Mouse (Mus musculus): Measurements from ENCODE around the gene Ugt2b38. TPM values are rescaled to one million over a fixed set of nuclear protein-coding genes. Genes with fewer than 3 reads are reported as not detected.
"Not testable (repeated sequence)": the region's sequence is repeated elsewhere in the genome, so short reads cannot be mapped to it uniquely, and the experiment has no call there.

The Ugt2b38 gene
- polyA plus RNA-seq (2015; fragmentation: Nextera tagmentation; extraction: Ambion mirVana): not detected in 2 replicates

DNA sequence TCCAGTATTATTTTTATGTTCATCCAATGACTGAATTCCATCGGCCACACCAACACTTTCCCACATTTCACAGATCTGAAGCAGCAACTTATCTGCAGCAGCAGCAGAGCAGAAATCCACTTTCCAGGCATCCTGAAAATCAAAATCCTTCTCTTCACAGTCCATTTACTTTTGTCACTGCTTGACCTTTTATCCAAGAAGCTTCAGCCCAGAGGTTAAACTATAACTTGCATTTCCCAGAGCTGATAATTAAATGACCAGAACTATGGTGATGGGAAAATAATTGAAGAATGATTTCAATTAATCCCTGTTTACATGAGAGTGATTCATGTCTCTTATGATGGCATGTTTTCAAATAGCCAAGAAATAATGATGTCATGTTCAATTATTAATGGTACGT, at the start of gene Ugt2b38:
TSS of gene Ugt2b38 (minus strand) at position 163 of the 400 bp plus-strand sequence.
- not testable (repeated sequence) for H3K9ac ChIP-seq; H3K27ac ChIP-seq; H3K4me2 ChIP-seq; H3K4me3 ChIP-seq; H3K27me3 ChIP-seq; H3K4me1 ChIP-seq; ATAC-seq (ENCODE audit: borderline replicate concordance, extremely low read depth, low FRiP score, low TSS enrichment); H3K36me3 ChIP-seq; H3K9me3 ChIP-seq
- 86% methylated on average over 2 of the region's 2 CpGs for WGBS

DNA sequence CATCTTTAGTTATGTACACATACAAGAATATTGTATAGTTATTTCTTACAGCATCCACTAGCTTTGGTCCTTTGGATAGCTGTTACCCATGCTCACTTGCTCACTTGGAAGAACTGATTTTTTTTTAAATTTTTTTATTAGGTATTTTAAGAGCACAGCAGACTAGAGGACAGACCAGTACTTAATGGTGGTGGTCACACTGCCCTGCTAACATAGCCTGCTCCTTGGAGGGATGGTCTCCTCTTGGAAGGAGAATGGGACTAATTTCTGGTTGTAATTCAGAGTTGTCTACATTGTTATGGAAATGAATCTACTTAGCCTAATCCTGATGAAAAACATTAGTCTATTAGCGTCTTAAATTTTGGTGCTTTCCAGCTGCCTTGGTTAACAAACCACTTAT, 34.8 kb upstream of the Ugt2b38 start:
- Histone ChIP-seq H3K9ac (no peak overlapping the region), H3K4me1 (no peaks in the 10 kb centered on the region), H3K36me3 (no peaks in the 10 kb centered on the region), H3K4me3 (no peak overlapping the region), H3K27ac (no peak overlapping the region), H3K9me3 (no peaks in the 10 kb centered on the region), H3K27me3 (no peaks in the 10 kb centered on the region), H3K4me2 (no peak overlapping the region)
- no peak for ATAC-seq (ENCODE audit: borderline replicate concordance, extremely low read depth, low FRiP score, low TSS enrichment)
- 57% methylated on average over 1 of the region's 1 CpGs for whole genome bisulfite sequencing

DNA sequence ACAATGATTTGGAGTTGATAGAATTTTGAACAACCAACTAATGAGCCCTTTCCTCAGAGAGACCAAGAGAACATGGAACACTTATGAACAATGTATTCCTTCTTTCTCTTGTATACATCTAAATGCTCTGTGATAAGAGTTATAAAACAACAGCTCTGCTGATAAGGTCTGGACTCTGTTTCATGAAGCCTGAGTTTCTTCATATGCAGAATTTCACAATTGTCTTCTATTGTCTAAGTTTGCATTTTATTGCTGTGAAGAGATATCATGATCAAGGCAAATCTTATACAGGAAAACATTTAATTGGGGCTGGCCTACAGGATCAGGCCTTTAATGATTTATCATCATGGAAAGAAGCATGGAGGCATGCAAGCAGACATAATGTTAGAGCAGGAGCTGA, 33.7 kb upstream of the Ugt2b38 start:
- H3K4me1 ChIP-seq: no peaks in the 10 kb centered on the region
- H3K4me3 ChIP-seq: no peak overlapping the region
- H3K27me3 ChIP-seq: no peaks in the 10 kb centered on the region
- H3K9me3 ChIP-seq: no peaks in the 10 kb centered on the region
- no peak overlapping the region for H3K27ac ChIP-seq
- H3K4me2 ChIP-seq: no peak overlapping the region
- no peak overlapping the region for H3K9ac ChIP-seq
- ATAC-seq (ENCODE audit: borderline replicate concordance, extremely low read depth, low FRiP score, low TSS enrichment): no peak
- no peaks in the 10 kb centered on the region for H3K36me3 ChIP-seq

DNA sequence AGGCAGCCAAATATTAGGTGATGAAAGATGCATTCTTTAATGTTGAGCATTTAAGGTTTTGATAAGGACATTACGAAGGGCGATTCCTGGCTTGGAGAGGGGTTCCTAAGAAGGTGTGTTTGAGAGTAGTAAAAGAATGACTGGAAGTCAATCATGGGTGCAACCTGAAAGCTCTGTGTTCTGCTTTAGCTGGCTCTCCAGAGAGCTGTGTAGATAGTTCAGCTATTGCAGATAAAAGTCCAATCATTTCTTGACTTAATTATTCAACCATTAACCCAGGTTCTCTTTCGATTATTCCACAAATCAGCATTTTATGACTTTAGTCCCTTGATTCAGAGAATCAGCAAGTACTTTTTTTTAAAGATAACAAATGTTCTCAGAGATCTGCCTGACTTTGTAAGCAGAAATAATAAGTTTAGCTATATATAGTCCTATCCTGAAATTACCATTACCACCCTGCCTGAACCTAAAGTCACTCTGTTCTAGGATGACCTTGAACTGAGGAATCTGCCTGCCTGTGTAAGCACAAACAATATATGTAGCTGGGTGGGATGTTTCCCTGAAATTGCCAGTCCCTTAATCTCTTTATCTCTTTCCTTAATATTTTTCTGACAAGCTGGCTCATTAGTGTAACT, 32.3 kb upstream of the Ugt2b38 start:
- Histone ChIP-seq H3K27me3 (no peaks in the 10 kb centered on the region), H3K36me3 (no peaks in the 10 kb centered on the region), H3K4me2 (no peak overlapping the region), H3K27ac (no peak overlapping the region), H3K4me3 (no peak overlapping the region), H3K9me3 (no peaks in the 10 kb centered on the region), H3K4me1 (no peaks in the 10 kb centered on the region), H3K9ac (no peak overlapping the region)
- 82% methylated on average over 3 of the region's 3 CpGs for WGBS
- ATAC-seq (ENCODE audit: borderline replicate concordance, extremely low read depth, low FRiP score, low TSS enrichment): no peak

DNA sequence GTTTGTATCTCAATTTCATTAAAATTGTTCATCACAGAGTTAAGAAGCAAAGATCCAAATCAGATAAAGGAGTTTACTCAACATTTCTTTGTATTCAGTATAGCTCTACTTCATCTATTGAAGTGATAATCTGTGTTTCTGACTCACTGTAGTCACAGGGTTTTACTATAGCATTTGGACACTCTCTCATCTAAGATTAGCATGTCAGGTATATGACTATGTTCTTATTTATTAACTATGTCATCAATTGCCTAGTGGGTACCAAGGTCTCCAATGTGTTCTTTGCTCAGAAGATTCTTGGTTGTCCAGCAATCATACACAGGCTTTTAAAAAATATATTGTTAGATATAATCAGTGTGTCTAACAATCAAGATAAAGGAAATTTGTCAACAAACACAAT, 31.5 kb upstream of the Ugt2b38 start:
- Histone ChIP-seq H3K9ac (no peak overlapping the region), H3K4me3 (no peak overlapping the region), H3K9me3 (no peaks in the 10 kb centered on the region), H3K27me3 (no peaks in the 10 kb centered on the region), H3K4me2 (no peak overlapping the region), H3K27ac (no peak overlapping the region), H3K36me3 (no peaks in the 10 kb centered on the region), H3K4me1 (no peaks in the 10 kb centered on the region)
- ATAC-seq (ENCODE audit: borderline replicate concordance, extremely low read depth, low FRiP score, low TSS enrichment): no peak

DNA sequence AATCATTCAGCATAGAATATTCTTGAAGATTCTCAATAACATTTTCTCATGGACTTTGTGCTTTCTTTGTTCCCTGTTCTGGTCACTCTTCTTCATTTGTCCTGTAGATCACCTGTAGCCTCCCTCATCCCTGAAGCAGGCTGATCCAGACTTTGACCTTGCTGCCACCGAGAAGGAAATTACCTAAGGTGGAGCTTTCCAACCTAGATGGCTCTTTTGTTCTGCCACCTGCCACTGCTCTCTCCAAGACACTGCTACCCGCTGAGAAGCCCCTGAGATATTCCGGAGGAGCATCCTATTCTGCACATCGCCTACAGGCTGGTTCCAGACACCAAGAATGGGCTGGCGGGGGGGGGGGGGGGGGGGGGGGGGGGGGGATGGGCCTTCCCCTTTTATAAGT, 28.5 kb upstream of the Ugt2b38 start:
- H3K27me3 ChIP-seq; H3K4me2 ChIP-seq; H3K36me3 ChIP-seq; H3K4me1 ChIP-seq; H3K4me3 ChIP-seq; H3K9me3 ChIP-seq; H3K9ac ChIP-seq; H3K27ac ChIP-seq; ATAC-seq (ENCODE audit: borderline replicate concordance, extremely low read depth, low FRiP score, low TSS enrichment): not testable (repeated sequence)
- WGBS: 77% methylated on average over 2 of the region's 5 CpGs

DNA sequence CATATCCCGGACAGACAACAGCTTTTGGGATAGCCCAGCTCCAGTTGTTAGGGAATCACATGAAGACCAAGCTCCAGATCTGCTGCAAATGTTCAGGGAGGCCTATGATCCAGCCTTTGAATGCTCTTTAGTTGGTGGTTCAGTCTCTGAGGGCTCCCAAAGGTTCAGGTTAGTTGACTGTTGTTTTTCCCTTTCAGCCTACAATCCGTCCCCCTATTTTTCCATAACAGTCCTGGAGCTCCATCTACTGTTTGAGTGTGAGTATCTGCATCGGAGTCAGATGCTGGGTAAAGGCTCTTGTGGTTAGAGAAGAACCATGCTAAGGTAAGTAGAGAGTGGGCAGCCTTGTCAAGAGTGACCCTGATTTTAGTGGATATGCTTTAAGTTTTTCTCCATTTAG, 12.3 kb upstream of the Ugt2b38 start:
- no peaks in the 10 kb centered on the region for H3K9me3 ChIP-seq
- no peaks in the 10 kb centered on the region for H3K27me3 ChIP-seq
- no peak; the same call in 1 of the 2 replicates for ATAC-seq (ENCODE audit: borderline replicate concordance, extremely low read depth, low FRiP score, low TSS enrichment)
- no peak overlapping the region for H3K9ac ChIP-seq
- no peaks in the 10 kb centered on the region for H3K36me3 ChIP-seq
- H3K4me2 ChIP-seq: no peak overlapping the region
- H3K27ac ChIP-seq: no peak overlapping the region
- 35% methylated on average over 3 of the region's 3 CpGs for WGBS
- no peak overlapping the region for H3K4me3 ChIP-seq
- H3K4me1 ChIP-seq: no peaks in the 10 kb centered on the region

DNA sequence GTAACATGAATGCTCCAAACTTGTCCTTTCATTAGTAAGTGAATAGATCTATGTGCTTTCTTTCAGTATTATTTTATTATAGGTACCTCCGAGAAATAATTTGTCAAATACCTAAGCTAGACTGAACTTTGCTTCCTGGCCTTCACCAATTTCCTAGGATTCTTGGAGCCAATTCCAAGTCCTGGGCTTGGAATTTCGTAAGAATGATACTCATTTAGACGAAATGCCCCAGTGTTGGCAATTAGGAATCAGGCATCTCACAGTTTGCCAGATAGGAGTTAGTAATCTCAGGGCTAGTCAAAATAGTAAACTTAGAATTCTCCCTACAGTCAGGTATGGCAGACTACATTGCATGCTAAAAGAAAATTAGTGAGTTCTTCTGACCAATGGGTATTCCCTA, 1.7 kb upstream of the Ugt2b38 start:
- H3K9me3 ChIP-seq: no peaks in the 10 kb centered on the region
- H3K4me2 ChIP-seq: no peak overlapping the region
- no peaks in the 10 kb centered on the region for H3K27me3 ChIP-seq
- no peak overlapping the region for H3K27ac ChIP-seq
- H3K9ac ChIP-seq: no peak overlapping the region
- H3K4me3 ChIP-seq: no peak overlapping the region
- no peaks in the 10 kb centered on the region for H3K4me1 ChIP-seq
- H3K36me3 ChIP-seq: no peaks in the 10 kb centered on the region
- ATAC-seq (ENCODE audit: borderline replicate concordance, extremely low read depth, low FRiP score, low TSS enrichment): no peak
- 71% methylated on average over 3 of the region's 3 CpGs for WGBS

DNA sequence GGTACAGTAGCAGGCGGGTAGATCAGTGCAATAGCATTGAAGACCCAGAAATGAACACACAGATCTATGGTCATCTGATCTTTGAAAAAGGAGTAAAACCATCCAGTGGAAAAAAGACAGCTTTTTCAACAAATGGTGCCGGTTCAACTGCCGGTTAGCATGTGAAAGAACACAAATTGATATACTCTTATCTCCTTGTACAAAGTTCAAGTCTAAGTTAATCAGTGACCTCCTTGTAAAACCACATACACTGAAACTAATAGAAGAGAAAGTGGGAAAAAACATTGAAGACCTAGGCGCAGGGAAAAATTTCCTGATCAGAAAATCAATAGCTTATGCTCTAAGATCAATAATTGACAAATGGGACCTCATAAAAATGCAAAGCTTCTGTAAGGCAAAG, 27.0 kb downstream of the Ugt2b38 start:
- ATAC-seq (ENCODE audit: borderline replicate concordance, extremely low read depth, low FRiP score, low TSS enrichment): no peak
- no peak overlapping the region for H3K9ac ChIP-seq
- 83% methylated on average over 4 of the region's 4 CpGs for WGBS
- no peaks in the 10 kb centered on the region for H3K27me3 ChIP-seq
- H3K36me3 ChIP-seq: no peaks in the 10 kb centered on the region
- no peaks in the 10 kb centered on the region for H3K4me1 ChIP-seq
- H3K4me2 ChIP-seq: no peak overlapping the region
- H3K9me3 ChIP-seq: no peaks in the 10 kb centered on the region
- H3K4me3 ChIP-seq: no peak overlapping the region
- H3K27ac ChIP-seq: no peak overlapping the region

DNA sequence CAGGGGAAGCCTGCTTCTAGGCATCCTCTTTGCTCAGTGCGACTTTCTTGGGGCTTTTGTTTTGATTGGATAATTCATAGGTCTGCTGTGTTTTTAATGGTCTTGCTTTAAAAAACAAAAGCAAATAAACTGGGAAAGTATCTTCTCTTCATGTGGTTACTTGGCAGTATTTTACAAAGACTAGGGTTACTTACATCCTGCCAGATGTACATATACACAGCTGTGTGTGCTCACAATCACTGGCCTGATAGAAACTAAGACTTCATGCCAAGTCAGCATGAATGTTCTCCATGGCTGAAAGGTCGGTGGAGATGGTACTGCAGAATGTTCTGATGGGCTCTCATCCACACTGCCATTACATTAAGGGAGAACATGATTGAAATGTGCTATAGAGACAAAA, 33.2 kb downstream of the Ugt2b38 start:
- H3K36me3 ChIP-seq: no peaks in the 10 kb centered on the region
- 46% methylated on average over 2 of the region's 2 CpGs for WGBS
- peak; percentile 85; the same call in 1 of the 2 replicates for ATAC-seq (ENCODE audit: borderline replicate concordance, extremely low read depth, low FRiP score, low TSS enrichment)

DNA sequence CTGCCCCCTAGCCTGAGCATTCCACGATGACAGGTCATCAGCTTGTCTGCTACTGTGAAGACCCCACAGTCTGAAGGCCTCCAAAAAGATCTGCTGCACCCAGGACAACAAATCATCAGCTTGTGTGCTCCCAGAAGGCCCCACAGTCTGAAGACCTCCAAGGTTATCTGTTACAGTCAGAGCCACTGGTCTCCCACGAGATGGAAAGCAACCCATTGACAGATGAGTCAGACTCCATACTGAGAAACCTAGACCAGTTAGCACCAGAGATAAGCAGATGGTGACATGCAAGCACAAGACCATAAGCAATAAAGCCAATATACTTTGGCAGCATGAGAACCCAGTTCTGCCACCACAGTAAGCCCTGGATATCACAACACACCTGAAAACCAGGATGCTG, 43.8 kb downstream of the Ugt2b38 start:
- no peak for ATAC-seq (ENCODE audit: borderline replicate concordance, extremely low read depth, low FRiP score, low TSS enrichment)
- Histone ChIP-seq H3K9me3 (no peaks in the 10 kb centered on the region), H3K27ac (no peak overlapping the region), H3K4me3 (no peak overlapping the region), H3K36me3 (no peaks in the 10 kb centered on the region), H3K4me1 (no peaks in the 10 kb centered on the region), H3K9ac (no peak overlapping the region), H3K4me2 (no peak overlapping the region), H3K27me3 (no peaks in the 10 kb centered on the region)
- WGBS: 42% methylated on average over 2 of the region's 2 CpGs

More for the DNA sequence above, 33.2 kb downstream of the Ugt2b38 start:
- Histone ChIP-seq H3K9me3 (no peaks in the 10 kb centered on the region), H3K27ac (no peak overlapping the region), H3K4me3 (no peak overlapping the region), H3K4me1 (no peaks in the 10 kb centered on the region), H3K27me3 (no peaks in the 10 kb centered on the region), H3K4me2 (no peak overlapping the region), H3K9ac (no peak overlapping the region)

DNA sequence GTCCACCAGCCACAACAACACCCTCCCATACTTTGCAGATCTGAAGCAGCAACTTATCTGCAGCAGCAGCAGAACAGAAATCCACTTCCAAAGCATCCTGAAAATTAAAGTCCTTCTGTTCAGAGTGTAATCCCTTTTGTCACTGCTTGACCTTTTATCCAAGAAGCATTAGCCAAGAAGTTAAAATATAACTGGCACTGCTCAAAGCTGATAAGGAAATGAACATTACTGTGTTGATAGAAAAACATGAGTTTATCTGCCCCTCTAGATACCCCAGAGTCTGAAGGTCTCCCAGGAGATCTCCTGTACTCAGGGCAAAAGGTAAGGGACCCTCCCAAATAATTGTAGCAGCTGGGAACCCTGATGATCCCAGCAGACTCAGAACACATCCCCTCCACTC, 44.2 kb downstream of the Ugt2b38 start:
- no peak overlapping the region for H3K27ac ChIP-seq
- H3K36me3 ChIP-seq: no peaks in the 10 kb centered on the region
- no peaks in the 10 kb centered on the region for H3K9me3 ChIP-seq
- ATAC-seq (ENCODE audit: borderline replicate concordance, extremely low read depth, low FRiP score, low TSS enrichment): no peak
- no peak overlapping the region for H3K4me2 ChIP-seq
- no peak overlapping the region for H3K9ac ChIP-seq
- H3K27me3 ChIP-seq: no peaks in the 10 kb centered on the region
- H3K4me1 ChIP-seq: no peaks in the 10 kb centered on the region
- no peak overlapping the region for H3K4me3 ChIP-seq

DNA sequence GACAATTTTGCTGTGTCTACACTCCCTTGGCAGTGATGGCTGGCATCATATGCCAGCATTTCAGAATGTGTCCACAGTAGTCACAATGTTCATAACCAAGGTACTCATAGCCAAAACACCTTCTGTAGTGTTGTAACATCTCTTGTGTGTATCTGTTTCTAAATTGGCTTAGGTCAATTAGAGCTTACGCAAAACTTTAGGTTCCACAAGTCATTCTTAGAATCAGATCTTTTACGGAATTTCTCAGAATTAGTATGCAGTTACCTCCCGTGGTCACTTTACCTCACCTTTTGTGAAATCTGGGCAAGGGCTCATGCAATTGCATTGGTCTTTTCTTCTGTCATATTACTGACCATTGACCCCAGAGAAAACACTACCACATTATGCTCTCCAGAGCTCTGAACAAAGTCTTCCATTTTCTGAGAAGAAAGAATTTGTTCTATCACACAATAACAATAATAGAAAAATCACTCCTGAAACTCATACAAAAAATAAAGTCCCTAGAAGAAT, 48.1 kb downstream of the Ugt2b38 start:
- H3K27me3 ChIP-seq: no peaks in the 10 kb centered on the region
- H3K4me2 ChIP-seq: no peak overlapping the region
- H3K36me3 ChIP-seq: no peaks in the 10 kb centered on the region
- no peak overlapping the region for H3K4me3 ChIP-seq
- 87% methylated on average over 3 of the region's 3 CpGs for WGBS
- no peaks in the 10 kb centered on the region for H3K9me3 ChIP-seq
- H3K4me1 ChIP-seq: no peaks in the 10 kb centered on the region
- no peak for ATAC-seq (ENCODE audit: borderline replicate concordance, extremely low read depth, low FRiP score, low TSS enrichment)
- H3K9ac ChIP-seq: no peak overlapping the region
- H3K27ac ChIP-seq: no peak overlapping the region

Data from lung, embryonic 15.5 days (tissue).